Mouse (Mus musculus): ENCODE measurements around the gene Trim27.

Trim27 gene

GRCm38 (mm10) chr13:21237161-21237560, 57.9 kb downstream of the Trim27 start:
- no peak for TF ChIP-seq NANOG (IDR thresholded peaks at IDR 0.05; ENCODE audit: borderline replicate concordance, low read length)
- no peak for TF ChIP-seq POU5F1 (IDR thresholded peaks at IDR 0.05; ENCODE audit: borderline replicate concordance, low read length)
- no peak for TF ChIP-seq CTCF (conservative IDR thresholded peaks at IDR 0.05; ENCODE audit: low read length)
- Histone ChIP-seq H3K4me3 (replicated peaks; ENCODE audit: low read length) (no peak overlapping the region), H3K36me3 (ENCODE audit: insufficient read depth, low read length) (no peaks in the 10 kb centered on the region), H3K4me1 (replicated peaks; ENCODE audit: low read depth, low read length) (peaks cover 13% of the 10 kb centered on the region), H3K9me3 (ENCODE audit: low read length) (peaks cover 8% of the 10 kb centered on the region), H3K27me3 (ENCODE audit: insufficient read depth, low read length) (peaks cover 3% of the 10 kb centered on the region; the same call in 1 of the 2 replicates)

GRCm38 (mm10) chr13:21240788-21241187, 61.5 kb downstream of the Trim27 start:
- H3K4me3 ChIP-seq (replicated peaks; ENCODE audit: low read length), result 0 out of 2 replicates have a peak overlapping the region, but pooled peaks have one; percentile 29
- peaks cover 22% of the 10 kb centered on the region for H3K27me3 ChIP-seq (ENCODE audit: insufficient read depth, low read length)
- TF ChIP-seq CTCF (conservative IDR thresholded peaks at IDR 0.05; ENCODE audit: low read length), result no peak
- no peak for TF ChIP-seq POU5F1 (IDR thresholded peaks at IDR 0.05; ENCODE audit: borderline replicate concordance, low read length)
- no peak for TF ChIP-seq NANOG (IDR thresholded peaks at IDR 0.05; ENCODE audit: borderline replicate concordance, low read length)
- no peaks in the 10 kb centered on the region for H3K36me3 ChIP-seq (ENCODE audit: insufficient read depth, low read length)
- peaks cover 22% of the 10 kb centered on the region for H3K4me1 ChIP-seq (replicated peaks; ENCODE audit: low read depth, low read length)
- peaks cover 8% of the 10 kb centered on the region for H3K9me3 ChIP-seq (ENCODE audit: low read length)

GRCm38 (mm10) chr13:21242408-21243125, 63.3 kb downstream of the Trim27 start:
- peak overlapping the region; percentile 69 for H3K4me3 ChIP-seq (replicated peaks; ENCODE audit: low read length)
- peaks cover 8% of the 10 kb centered on the region for H3K9me3 ChIP-seq (ENCODE audit: low read length)
- H3K4me1 ChIP-seq (replicated peaks; ENCODE audit: low read depth, low read length), result peaks cover 22% of the 10 kb centered on the region
- no peaks in the 10 kb centered on the region for H3K36me3 ChIP-seq (ENCODE audit: insufficient read depth, low read length)
- no peak for TF ChIP-seq CTCF (conservative IDR thresholded peaks at IDR 0.05; ENCODE audit: low read length)
- no peak for TF ChIP-seq NANOG (IDR thresholded peaks at IDR 0.05; ENCODE audit: borderline replicate concordance, low read length)
- TF ChIP-seq POU5F1 (IDR thresholded peaks at IDR 0.05; ENCODE audit: borderline replicate concordance, low read length), result no peak
- H3K27me3 ChIP-seq (ENCODE audit: insufficient read depth, low read length), result peaks cover 22% of the 10 kb centered on the region

- Histone ChIP-seq H3K4me1 (replicated peaks; ENCODE audit: low read depth, low read length) (peaks cover 22% of the 10 kb centered on the region), H3K27me3 (ENCODE audit: insufficient read depth, low read length) (peaks cover 22% of the 10 kb centered on the region), H3K36me3 (ENCODE audit: insufficient read depth, low read length) (no peaks in the 10 kb centered on the region), H3K9me3 (ENCODE audit: low read length) (peaks cover 8% of the 10 kb centered on the region), H3K4me3 (replicated peaks; ENCODE audit: low read length) (peak overlapping the region; percentile 69)
- TF ChIP-seq NANOG (IDR thresholded peaks at IDR 0.05; ENCODE audit: borderline replicate concordance, low read length), result no peak
- TF ChIP-seq POU5F1 (IDR thresholded peaks at IDR 0.05; ENCODE audit: borderline replicate concordance, low read length), result no peak
- no peak for TF ChIP-seq CTCF (conservative IDR thresholded peaks at IDR 0.05; ENCODE audit: low read length)
These were observed 64.0 kb downstream of the Trim27 start for GRCm38 (mm10) chr13:21243196-21243595.

GRCm38 (mm10) chr13:21244089-21244488, 64.8 kb downstream of the Trim27 start:
- peaks cover 22% of the 10 kb centered on the region for H3K27me3 ChIP-seq (ENCODE audit: insufficient read depth, low read length)
- no peak overlapping the region for H3K4me3 ChIP-seq (replicated peaks; ENCODE audit: low read length)
- TF ChIP-seq CTCF (conservative IDR thresholded peaks at IDR 0.05; ENCODE audit: low read length), result no peak
- no peak for TF ChIP-seq POU5F1 (IDR thresholded peaks at IDR 0.05; ENCODE audit: borderline replicate concordance, low read length)
- TF ChIP-seq NANOG (IDR thresholded peaks at IDR 0.05; ENCODE audit: borderline replicate concordance, low read length), result no peak
- H3K4me1 ChIP-seq (replicated peaks; ENCODE audit: low read depth, low read length), result peaks cover 24% of the 10 kb centered on the region
- H3K9me3 ChIP-seq (ENCODE audit: low read length), result peaks cover under 1% of the 10 kb centered on the region; the same call in 1 of the 2 replicates
- no peaks in the 10 kb centered on the region for H3K36me3 ChIP-seq (ENCODE audit: insufficient read depth, low read length)

Measured in E14TG2a.4 (cell line).